Mouse (Mus musculus): Measurements from ENCODE around the gene Nat8f6. TPM values are rescaled to one million over a fixed set of nuclear protein-coding genes. Genes with fewer than 3 reads are reported as not detected.

Gene Nat8f6
- total RNA-seq (2023): not detected in 4 replicates

GRCm38 (mm10) chr6:85820837-85821236, at the start of gene Nat8f6, which contains the start of gene Nat8f5:
Gene Nat8f6, minus strand, starts transcription at chr6:85820954.
Gene Nat8f5, minus strand, starts transcription at chr6:85820972.

GRCm38 (mm10) chr6:85869006-85869405, 48.3 kb upstream of the Nat8f6 start, which contains the start of gene Nat8f2:
Gene Nat8f2, minus strand, starts transcription at chr6:85869158.

GRCm38 (mm10) chr6:85831796-85832321, 11.1 kb upstream of the Nat8f6 start, which contains the start of gene Nat8:
Gene Nat8, minus strand, starts transcription at chr6:85832082.

GRCm38 (mm10) chr6:85765532-85765931, 55.2 kb downstream of the Nat8f6 start, which contains the start of gene Nat8f3:
Gene Nat8f3, minus strand, starts transcription at chr6:85765754.

Other genes starting within 250 kb of the Nat8f6 start
- gene Alms1, start 233.4 kb downstream of the Nat8f6 start, total RNA-seq (2023): 4.4 to 5.7 TPM (median 5.1 TPM) in 4 replicates
- not detected in 4 replicates for gene Nat8f7, start 107.7 kb downstream of the Nat8f6 start, total RNA-seq (2023)
- gene Nat8f3, start 55.2 kb downstream of the Nat8f6 start, total RNA-seq (2023): not detected in 4 replicates
- gene Nat8f5, start within 50 bp of the Nat8f6 start, total RNA-seq (2023): not detected in 4 replicates
- not detected in 4 replicates for gene Nat8, start 11.1 kb upstream of the Nat8f6 start, total RNA-seq (2023)
- 0.24 to 0.34 TPM (median 0.30 TPM) in 3 of 4 replicates, not detected in the other for gene Nat8f2, start 48.2 kb upstream of the Nat8f6 start, total RNA-seq (2023)
- gene Nat8f4, start 83.9 kb upstream of the Nat8f6 start, total RNA-seq (2023): 2.0 to 2.8 TPM (median 2.2 TPM) in 4 replicates
- gene Tprkb, start 90.9 kb upstream of the Nat8f6 start, total RNA-seq (2023): 13.9 to 18.7 TPM (median 16.2 TPM) in 4 replicates
- 1.9 to 8.2 TPM (median 3.6 TPM) in 4 replicates for gene Nat8f1, start 94.7 kb upstream of the Nat8f6 start, total RNA-seq (2023)
- gene Dusp11, start 140.7 kb upstream of the Nat8f6 start, total RNA-seq (2023): 202 to 230 TPM (median 213 TPM) in 4 replicates
- not detected in 4 replicates for gene Figla, start 195.2 kb upstream of the Nat8f6 start, total RNA-seq (2023)
- gene Add2, start 207.7 kb upstream of the Nat8f6 start, total RNA-seq (2023): not detected in 4 replicates